Mouse (Mus musculus) CH12.LX (cell line): Measurements from ENCODE around the gene Olfml2a. TPM values are rescaled to one million over a fixed set of nuclear protein-coding genes. Genes with fewer than 3 reads are reported as not detected.

Experiments used
- DNase-seq: peaks from one replicate; pipeline ENCODE4 v3.0.0-alpha.2; 2013; ENCODE audit errors: extremely low read depth
- H3K27ac ChIP-seq: 2 replicates; pipeline ENCODE4 v1.5.1; 2012; ENCODE audit warnings: low read depth, mild to moderate bottlenecking, control low read depth, moderate library complexity; ENCODE audit not compliant: insufficient read depth
- H3K27me3 ChIP-seq: replicated peaks from 2 replicates; pipeline ENCODE3; 2012; ENCODE audit warnings: inconsistent platforms
- H3K36me3 ChIP-seq, 2 experiments: replicated peaks in 1 of 2; 2 replicates each; pipeline versions ENCODE3 to v1.6.1; 2012; ENCODE audit warnings: inconsistent platforms in 1 of 2, low read length in 1 of 2, mild to moderate bottlenecking in 1 of 2, mixed read lengths in 1 of 2, moderate library complexity in 1 of 2; ENCODE audit not compliant: control insufficient read depth in 1 of 2, insufficient read depth in 1 of 2
- H3K4me1 ChIP-seq, 2 experiments: 2 replicates each; pipeline ENCODE4 v1.6.1; 2012; ENCODE audit warnings: inconsistent platforms in 1 of 2, moderate library complexity in 1 of 2; ENCODE audit not compliant: insufficient read depth in 2 of 2, control insufficient read depth in 1 of 2
- H3K4me2 ChIP-seq: 2 replicates; pipeline ENCODE4 v1.6.1; 2012; ENCODE audit warnings: low read depth, mild to moderate bottlenecking, control low read depth; ENCODE audit not compliant: poor library complexity, insufficient read depth, severe bottlenecking
- H3K4me3 ChIP-seq, 3 experiments: fragments of 150-350 bp in 1 of 3; sonication (generic) in 1 of 3; replicated peaks in 1 of 3; 2 replicates each; pipeline versions ENCODE3 to v1.5.1; 2011 to 2012; ENCODE audit warnings: low read depth in 2 of 3, low read length in 2 of 3, mild to moderate bottlenecking in 2 of 3, moderate library complexity in 2 of 3, control low read depth in 1 of 3, improper control_type of control experiment in 1 of 3, inconsistent platforms in 1 of 3, mixed read lengths in 1 of 3; ENCODE audit not compliant: poor library complexity in 1 of 3
- H3K79me2 ChIP-seq: replicated peaks from 2 replicates; pipeline ENCODE4 v1.6.1; 2012; ENCODE audit warnings: mild to moderate bottlenecking, moderate library complexity; ENCODE audit not compliant: control insufficient read depth, poor library complexity, insufficient read depth, severe bottlenecking; ENCODE audit errors: extremely low read depth
- H3K9ac ChIP-seq: 2 replicates; pipeline ENCODE4 v1.6.1; 2012; ENCODE audit warnings: low read depth, mild to moderate bottlenecking, control low read depth, moderate library complexity; ENCODE audit not compliant: insufficient read depth
- H3K9me3 ChIP-seq: replicated peaks from 2 replicates; pipeline ENCODE3; 2012; ENCODE audit warnings: low read length, inconsistent platforms, mixed read lengths
- BHLHE40 ChIP-seq: IDR thresholded peaks from 2 replicates; pipeline ENCODE4 v1.6.1; 2011; ENCODE audit warnings: mild to moderate bottlenecking, low read depth, low read length, improper control_type of control experiment
- CTCF ChIP-seq, 2 experiments: IDR thresholded peaks in 1 of 2; conservative IDR thresholded peaks in 1 of 2; 2 replicates each; pipeline ENCODE4 v1.5.1; 2011 to 2012; ENCODE audit warnings: low read depth in 2 of 2, low read length in 2 of 2, improper control_type of control experiment in 1 of 2, inconsistent platforms in 1 of 2, mild to moderate bottlenecking in 1 of 2, moderate library complexity in 1 of 2
- ELF1 ChIP-seq: IDR thresholded peaks from 2 replicates; pipeline ENCODE4 v1.6.1; 2014; ENCODE audit warnings: low read depth, mild to moderate bottlenecking, inconsistent platforms, low read length, improper control_type of control experiment
- ETS1 ChIP-seq: conservative IDR thresholded peaks from 2 replicates; pipeline ENCODE4 v1.6.1; 2012; ENCODE audit warnings: low read depth, mild to moderate bottlenecking, inconsistent platforms, low read length, improper control_type of control experiment, moderate library complexity
- IRF4 ChIP-seq: IDR thresholded peaks from 2 replicates; pipeline ENCODE4 v1.6.1; 2014; ENCODE audit warnings: low read depth, mild to moderate bottlenecking, inconsistent platforms, low read length, improper control_type of control experiment
- JUN ChIP-seq: IDR thresholded peaks from 2 replicates; pipeline ENCODE4 v1.6.1; 2011; ENCODE audit warnings: low read depth, mild to moderate bottlenecking, low read length, improper control_type of control experiment, moderate library complexity; ENCODE audit not compliant: insufficient read depth
- JUND ChIP-seq: conservative IDR thresholded peaks from 2 replicates; pipeline ENCODE4 v1.6.1; 2011; ENCODE audit warnings: low read depth, low read length, improper control_type of control experiment
- KAT2A ChIP-seq: IDR thresholded peaks from 2 replicates; pipeline ENCODE4 v1.6.1; 2012; ENCODE audit warnings: low read length, improper control_type of control experiment, inconsistent platforms; ENCODE audit not compliant: insufficient replicate concordance
- MAFK ChIP-seq: IDR thresholded peaks from 2 replicates; pipeline ENCODE4 v1.6.1; 2011; ENCODE audit warnings: low read length, improper control_type of control experiment; ENCODE audit not compliant: insufficient replicate concordance
- MAZ ChIP-seq: IDR thresholded peaks from 2 replicates; pipeline ENCODE4 v1.6.1; 2012; ENCODE audit warnings: low read depth, mild to moderate bottlenecking, inconsistent platforms, low read length, improper control_type of control experiment, moderate library complexity
- NRF1 ChIP-seq: IDR thresholded peaks from 2 replicates; pipeline ENCODE4 v1.6.1; 2014; ENCODE audit warnings: low read depth, mild to moderate bottlenecking, inconsistent platforms, low read length, improper control_type of control experiment, moderate library complexity
- PAX5 ChIP-seq: IDR thresholded peaks from 2 replicates; pipeline ENCODE4 v1.6.1; 2012; ENCODE audit warnings: low read length, inconsistent platforms, mixed read lengths
- POLR2A ChIP-seq: IDR thresholded peaks from 2 replicates; pipeline ENCODE4 v1.6.1; 2011; ENCODE audit warnings: low read depth, mild to moderate bottlenecking, improper control_type of control experiment, low read length
- POLR2AphosphoS2 ChIP-seq: IDR thresholded peaks from 2 replicates; pipeline ENCODE4 v1.6.1; 2011; ENCODE audit warnings: low read depth, low read length, improper control_type of control experiment
- RAD21 ChIP-seq: IDR thresholded peaks from 2 replicates; pipeline ENCODE4 v1.6.1; 2011; ENCODE audit warnings: low read depth, mild to moderate bottlenecking, low read length, improper control_type of control experiment, moderate library complexity
- SIN3A ChIP-seq: IDR thresholded peaks from 2 replicates; pipeline ENCODE4 v1.6.1; 2012; ENCODE audit warnings: low read length, improper control_type of control experiment, inconsistent platforms
- SMC3 ChIP-seq: IDR thresholded peaks from 2 replicates; pipeline ENCODE4 v1.6.1; 2011; ENCODE audit warnings: low read depth, low read length, improper control_type of control experiment
- UBTF ChIP-seq: IDR thresholded peaks from 2 replicates; pipeline ENCODE4 v1.6.1; 2012; ENCODE audit warnings: low read depth, mild to moderate bottlenecking, inconsistent platforms, low read length, improper control_type of control experiment, moderate library complexity
- USF1 ChIP-seq: IDR thresholded peaks from 2 replicates; pipeline ENCODE4 v1.6.1; 2014; ENCODE audit warnings: low read depth, mild to moderate bottlenecking, inconsistent platforms, low read length, improper control_type of control experiment
- ZC3H11A ChIP-seq: IDR thresholded peaks from 2 replicates; pipeline ENCODE4 v1.6.1; 2012; ENCODE audit warnings: low read depth, mild to moderate bottlenecking, inconsistent platforms, low read length, improper control_type of control experiment
- ZKSCAN1 ChIP-seq: IDR thresholded peaks from 2 replicates; pipeline ENCODE4 v1.6.1; 2012; ENCODE audit warnings: low read depth, inconsistent platforms, low read length, improper control_type of control experiment, borderline replicate concordance
- dilution Hi-C: fragments of 300-500 bp; cut with MboI; formaldehyde crosslinking; loops from 2 replicates; pipeline ENCODE4 v1.14.3; 2020; ENCODE audit warnings: low sequenced_read_pairs; ENCODE audit not compliant: extremely low pct_unique_long_range_greater_than_20kb, extremely low pct_ligation_motif_present
- in situ Hi-C: fragments of 300-500 bp; cut with MboI; formaldehyde crosslinking; loops from 3 replicates; pipeline ENCODE4 v1.14.3; 2019; ENCODE audit warnings: low sequenced_read_pairs, low pct_ligation_motif_present, low pct_unique_long_range_greater_than_20kb, mixed read lengths
- polyA plus RNA-seq: library from polyadenylated mRNA; unstranded; fragments of >175 nt; gene quantifications from 2 replicates; pipeline ENCODE4 v1.2.1, GENCODE M21; 2012; ENCODE audit warnings: low read depth; ENCODE audit not compliant: insufficient read length
- total RNA-seq, 2 experiments: library from RNA; depleted of rRNA; stranded (reverse); fragments of 300-350 nt in 1 of 2; fragments of >200 nt in 1 of 2; gene quantifications; 2 replicates each; pipeline ENCODE4 v1.2.3; 2012 to 2014

Olfml2a gene
- total RNA-seq (2012; rRNA removed) (3.9 and 4.3 TPM in 2 replicates), total RNA-seq (2014; rRNA removed) (4.7 and 5.5 TPM in 2 replicates), polyA plus RNA-seq (8.4 and 8.5 TPM in 2 replicates)

DNA sequence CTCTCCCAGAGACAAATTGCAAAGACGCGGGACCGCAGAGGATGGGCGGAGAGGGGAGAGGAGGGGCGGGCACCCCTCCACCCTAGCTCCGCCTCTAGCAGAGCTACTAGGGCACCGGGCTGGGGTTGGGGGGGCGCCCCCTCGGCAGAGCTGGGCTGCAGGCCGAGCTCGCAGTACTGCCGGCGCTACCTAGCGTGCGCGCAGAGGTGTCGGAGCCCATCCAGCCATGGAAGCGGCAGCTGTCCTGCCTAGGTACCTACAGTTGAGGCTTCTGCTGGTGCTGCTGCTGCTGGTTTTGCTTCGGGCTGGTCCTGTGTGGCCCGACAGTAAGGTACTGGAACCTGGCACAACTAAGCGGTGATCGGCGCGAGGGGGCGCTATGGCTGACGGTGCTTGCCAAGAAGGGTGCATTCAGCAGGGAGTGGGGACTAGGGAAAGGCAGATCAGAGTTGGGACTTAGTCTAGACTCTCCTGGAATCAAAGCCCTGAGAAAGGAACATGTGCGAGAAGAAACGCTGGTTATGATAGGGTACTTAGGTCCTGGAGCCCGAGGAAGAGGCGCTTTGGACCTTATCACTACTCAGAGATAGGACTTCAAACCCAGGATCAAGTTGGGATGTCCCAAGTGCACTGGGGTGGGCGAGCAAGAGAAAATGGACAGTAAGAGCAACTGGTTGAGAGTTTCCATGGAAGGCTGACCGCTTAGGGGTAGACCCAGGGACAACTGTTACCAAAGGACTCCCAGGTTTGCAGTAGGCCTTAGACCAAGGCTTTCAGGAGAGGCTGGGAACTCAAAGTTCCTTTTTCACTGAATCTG lies at the start of gene Olfml2a:
Olfml2a (plus strand) TSS at position 128 of the 817 bp plus-strand sequence.
- H3K27ac ChIP-seq = 0 out of 2 replicates have a peak within 1 kb of the TSS, but pooled peaks have one; percentile 14
- TF ChIP-seq SMC3 (peak; percentile 70), IRF4 (0 out of 2 replicates have a peak, but pooled peaks have one; percentile 8), RAD21 (peak; percentile 28), CTCF (conservative IDR thresholded peaks at IDR 0.05 in 1 of 2, IDR thresholded peaks at IDR 0.05 in 1 of 2; ENCODE audit: low read depth in 2 of 2, low read length in 2 of 2) (peak; percentile 41 to 73), BHLHE40 (no peak)

DNA sequence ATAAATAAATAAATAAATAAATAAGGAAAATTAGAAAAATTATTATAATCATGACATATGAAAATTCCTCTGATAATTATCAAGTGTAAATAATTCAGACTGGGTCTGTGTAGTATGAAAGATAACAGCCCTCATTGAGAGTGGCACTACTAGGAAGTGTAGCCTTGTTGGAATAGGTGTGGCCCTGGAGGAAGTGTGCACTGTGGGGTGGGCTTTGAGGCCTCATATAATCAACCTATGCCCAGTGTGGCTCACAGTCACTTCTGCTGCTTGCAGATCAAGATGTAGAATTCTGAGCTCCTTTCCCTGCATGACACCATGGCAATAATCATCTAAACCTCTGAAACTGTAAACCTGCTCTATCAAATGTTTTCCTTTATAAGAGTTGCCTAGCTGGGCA lies 28.9 kb upstream of the Olfml2a start:
- H3K9me3 ChIP-seq = no peaks in the 10 kb centered on the region
- H3K79me2 ChIP-seq = no peaks in the 10 kb centered on the region
- no peak overlapping the region for H3K9ac ChIP-seq
- no peak for DNase-seq
- TF ChIP-seq POLR2A = no peak
- TF ChIP-seq UBTF = no peak
- no peak for TF ChIP-seq USF1
- no peak for TF ChIP-seq MAFK
- TF ChIP-seq MAZ = no peak
- TF ChIP-seq SIN3A = no peak
- no peak for TF ChIP-seq RAD21
- TF ChIP-seq NRF1 = no peak
- TF ChIP-seq ZKSCAN1 = no peak
- no peak for TF ChIP-seq PAX5
- TF ChIP-seq SMC3 = no peak
- no peak for TF ChIP-seq ZC3H11A
- TF ChIP-seq JUND = no peak
- TF ChIP-seq ELF1 = no peak
- no peak for TF ChIP-seq ETS1
- TF ChIP-seq POLR2AphosphoS2 = no peak
- TF ChIP-seq KAT2A = no peak
- no peak for TF ChIP-seq JUN
- TF ChIP-seq, all 38 proteins: peak for 0
- Histone ChIP-seq H3K27ac (no peak overlapping the region), H3K4me2 (no peak overlapping the region), H3K36me3 (no peaks in the 10 kb centered on the region), H3K27me3 (no peaks in the 10 kb centered on the region), H3K4me1 (no peaks in the 10 kb centered on the region), H3K4me3 (no peak overlapping the region)
- in situ Hi-C loops = no loop called here
- dilution Hi-C loops = no loop called here

More for the DNA sequence above, at the start of gene Olfml2a:
- Histone ChIP-seq H3K9ac (0 out of 2 replicates have a peak within 1 kb of the TSS, but pooled peaks have one; percentile 20), H3K9me3 (no peaks in the 10 kb centered on the region), H3K79me2 (no peaks in the 10 kb centered on the region), H3K4me1 (peaks cover 28 to 64% of the 10 kb centered on the region in 2 experiments), H3K36me3 (no peaks in the 10 kb centered on the region), H3K4me3 (peak within 1 kb of the TSS; percentile 54 to 61 (median 59)), H3K27me3 (no peaks in the 10 kb centered on the region), H3K4me2 (peak within 1 kb of the TSS; percentile 34)
- peak; percentile 80 for DNase-seq
- dilution Hi-C loops (no loop called here), in situ Hi-C loops (loop anchor here (5.0 kb wide), 1 partner anchor 65 kb away; the partner anchor contains the start of gene Wdr38)
